Mouse (Mus musculus): ENCODE results near the gene Lurap1l. TPM values are rescaled to one million over a fixed set of nuclear protein-coding genes. Genes with fewer than 3 reads are reported as not detected.
"Not testable (repeated sequence)": the region's sequence is repeated elsewhere in the genome, so short reads cannot be mapped to it uniquely, and the experiment has no call there.

Gene Lurap1l
- total RNA-seq, 2 experiments from 2014 or later, result not detected

- not testable (repeated sequence) for ATAC-seq (replicated peaks; ENCODE audit: poor library complexity)
Measured at GRCm38 (mm10) chr4:80917128-80917527, 6.7 kb downstream of the Lurap1l start.

DNA sequence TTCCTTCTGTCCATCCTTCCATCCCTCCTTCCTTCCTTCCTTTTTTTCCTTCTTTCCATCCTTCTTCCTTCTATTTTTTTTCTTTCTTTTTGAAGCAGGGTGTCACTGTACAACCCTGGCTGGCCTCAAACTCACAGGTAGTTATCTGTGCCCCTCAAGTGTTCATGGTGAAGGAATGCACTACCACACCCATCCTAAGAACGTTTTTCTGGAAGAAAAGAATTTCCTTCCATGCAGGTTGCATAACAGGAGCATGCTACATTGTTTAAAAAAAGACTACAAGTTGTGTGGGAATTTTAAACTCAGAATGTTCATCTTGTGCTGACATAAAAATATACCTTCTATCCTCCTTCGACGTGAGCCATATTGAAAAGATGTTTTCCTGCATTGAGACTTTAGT lies 7.4 kb downstream of the Lurap1l start:
- ATAC-seq (replicated peaks; ENCODE audit: poor library complexity), result no peak

DNA sequence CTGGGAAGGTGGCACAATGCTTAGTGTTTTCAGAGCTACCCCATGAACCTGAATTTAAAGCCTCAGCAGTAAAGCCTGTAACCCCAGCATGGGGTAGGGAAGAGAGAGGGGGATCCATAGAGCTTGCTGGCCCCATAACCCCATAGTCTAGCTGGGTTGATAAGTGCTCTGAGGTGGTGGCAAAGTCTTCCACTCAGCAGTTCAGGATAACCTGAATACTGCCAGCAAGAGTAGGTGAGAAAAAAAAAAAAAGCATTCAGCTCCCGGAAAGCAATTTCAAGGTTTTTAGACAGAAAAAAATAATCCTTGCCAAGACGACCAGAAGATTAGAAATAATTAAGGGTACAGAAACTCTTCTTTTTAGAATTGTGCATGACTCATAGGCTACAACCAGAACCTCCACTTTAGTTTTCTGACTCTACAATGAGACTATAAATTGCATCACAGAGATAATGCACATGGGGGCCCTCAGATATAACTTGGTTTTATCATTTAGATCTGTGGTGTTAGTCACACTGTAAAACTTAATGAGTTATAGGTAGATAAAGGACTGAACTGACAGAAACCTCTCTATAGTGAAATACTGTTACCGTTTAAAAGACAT lies 8.2 kb downstream of the Lurap1l start:
- ATAC-seq (replicated peaks; ENCODE audit: poor library complexity), result no peak

DNA sequence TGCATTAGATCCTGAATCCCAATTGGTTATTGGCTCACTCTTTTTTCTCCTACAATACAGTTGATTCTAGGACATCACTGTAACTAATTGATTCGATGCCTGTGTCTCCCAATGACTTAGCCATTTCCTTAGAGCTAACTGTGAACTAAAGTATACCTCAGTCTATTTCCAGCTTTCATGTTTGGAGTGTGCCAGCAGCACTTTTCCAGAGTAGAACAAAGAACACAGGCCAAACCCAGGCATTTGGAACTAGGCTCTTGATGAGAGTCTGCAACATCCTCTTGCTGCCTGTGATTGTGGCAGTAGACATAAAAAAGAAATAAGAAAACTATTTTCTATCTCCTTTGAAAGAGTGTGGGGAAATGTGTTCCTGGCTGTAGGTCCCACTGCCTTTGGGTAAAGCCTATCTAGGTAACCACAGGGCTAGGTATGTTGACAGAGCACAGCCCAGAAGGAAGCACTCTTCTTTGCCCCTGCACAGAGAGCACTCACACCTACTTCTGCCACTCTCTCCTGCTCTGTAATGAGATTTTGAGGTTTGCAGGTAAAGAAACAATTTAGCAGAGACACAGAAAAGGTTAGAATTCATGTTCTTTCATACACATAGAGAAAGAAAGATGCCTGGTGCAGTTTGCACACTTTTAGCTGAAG lies 8.9 kb downstream of the Lurap1l start:
- no peak for ATAC-seq (replicated peaks; ENCODE audit: poor library complexity)

GRCm38 (mm10) chr4:80921646-80922489 lies 11.4 kb downstream of the Lurap1l start:
- no peak for ATAC-seq (replicated peaks; ENCODE audit: poor library complexity)

GRCm38 (mm10) chr4:80922654-80923053 lies 12.2 kb downstream of the Lurap1l start:
- ATAC-seq (replicated peaks; ENCODE audit: poor library complexity), result no peak

DNA sequence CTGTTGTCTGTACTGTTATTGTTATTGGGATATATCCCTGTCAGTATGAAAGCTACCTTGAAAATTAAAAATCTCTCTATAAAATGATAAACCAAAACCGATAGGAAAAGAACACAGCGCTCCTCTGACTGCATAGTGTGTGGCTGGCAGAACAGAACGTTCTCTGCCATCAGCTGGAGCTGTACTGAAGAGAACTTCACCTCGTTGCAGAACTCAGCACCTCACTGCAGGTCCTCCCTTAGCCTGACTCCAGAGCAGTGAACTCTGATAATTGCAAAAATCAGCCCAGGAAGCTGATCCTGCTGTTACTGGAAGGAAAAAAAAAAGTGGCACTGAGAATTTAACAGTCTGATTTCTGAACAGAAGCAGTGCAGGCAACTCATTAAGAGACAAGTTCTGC lies 14.4 kb downstream of the Lurap1l start:
- no peak for ATAC-seq (replicated peaks; ENCODE audit: poor library complexity)

DNA sequence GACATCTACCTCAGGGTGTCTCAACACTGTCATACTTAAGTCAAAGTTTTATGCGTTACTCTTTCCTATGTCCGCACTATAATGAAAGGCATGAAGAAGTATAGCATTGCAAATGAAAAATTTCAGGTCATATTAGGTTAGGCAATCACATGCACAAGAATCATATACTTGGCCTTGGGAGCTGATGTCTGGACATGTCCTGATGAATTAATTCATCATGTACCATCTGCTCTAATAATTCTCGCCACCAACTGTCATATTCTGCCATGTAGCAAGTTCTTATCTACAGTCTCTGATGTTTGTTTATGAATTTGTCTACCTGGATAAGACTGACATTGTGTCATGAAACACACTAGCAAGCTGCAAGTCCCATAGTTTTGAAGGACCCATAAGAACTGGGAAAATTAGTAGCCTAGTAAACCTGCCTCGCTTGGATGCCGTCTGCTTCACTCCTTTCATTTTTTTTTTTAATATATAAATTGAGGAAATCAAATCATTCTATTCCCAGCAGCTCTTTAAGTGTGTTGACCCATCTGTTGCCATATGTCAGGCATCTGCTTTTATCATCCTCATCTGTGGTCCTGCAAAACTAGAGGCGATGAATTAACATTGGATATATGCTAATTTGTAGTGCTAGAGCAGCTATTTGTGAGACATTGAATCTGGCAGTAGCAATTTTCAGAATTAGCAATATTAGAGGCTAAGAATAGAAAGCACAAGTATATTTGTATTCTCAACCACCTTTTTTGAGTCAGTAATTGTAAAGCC lies 15.5 kb downstream of the Lurap1l start:
- ATAC-seq (replicated peaks; ENCODE audit: poor library complexity), result no peak

GRCm38 (mm10) chr4:80934749-80935148 lies 24.3 kb downstream of the Lurap1l start:
- ATAC-seq (replicated peaks; ENCODE audit: poor library complexity), result no peak

GRCm38 (mm10) chr4:80939115-80939514 lies 28.7 kb downstream of the Lurap1l start:
- ATAC-seq (replicated peaks; ENCODE audit: poor library complexity), result no peak

- ATAC-seq (replicated peaks; ENCODE audit: poor library complexity), result no peak
Measured at GRCm38 (mm10) chr4:80940946-80941345, 30.5 kb downstream of the Lurap1l start.

DNA sequence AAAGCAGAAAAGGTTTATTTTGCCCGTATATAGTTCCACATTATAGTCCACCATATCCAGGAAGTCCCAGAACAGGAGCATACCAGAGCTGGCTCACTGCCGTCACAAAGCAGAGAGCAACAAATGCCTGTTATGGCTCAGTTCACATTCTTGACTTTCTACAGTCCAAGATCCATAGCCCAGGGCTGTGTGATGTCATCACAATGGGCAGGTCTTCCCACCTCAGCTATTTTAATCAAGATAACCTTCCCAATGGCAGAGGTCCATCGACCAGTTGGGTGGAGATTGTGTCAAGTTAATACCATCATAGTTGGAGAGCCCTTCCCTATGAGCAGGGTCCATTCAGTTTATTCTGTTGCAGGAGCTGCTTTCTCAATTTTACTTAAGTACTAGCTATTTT lies 31.5 kb downstream of the Lurap1l start:
- ATAC-seq (replicated peaks; ENCODE audit: poor library complexity), result no peak

- ATAC-seq (replicated peaks; ENCODE audit: poor library complexity), result no peak
Measured at GRCm38 (mm10) chr4:80944605-80945004, 34.2 kb downstream of the Lurap1l start.

- no peak for ATAC-seq (replicated peaks; ENCODE audit: poor library complexity)
Measured at GRCm38 (mm10) chr4:80949110-80949509, 38.7 kb downstream of the Lurap1l start.

- ATAC-seq (replicated peaks; ENCODE audit: poor library complexity), result no peak
Measured at GRCm38 (mm10) chr4:80949720-80950119, 39.3 kb downstream of the Lurap1l start.

DNA sequence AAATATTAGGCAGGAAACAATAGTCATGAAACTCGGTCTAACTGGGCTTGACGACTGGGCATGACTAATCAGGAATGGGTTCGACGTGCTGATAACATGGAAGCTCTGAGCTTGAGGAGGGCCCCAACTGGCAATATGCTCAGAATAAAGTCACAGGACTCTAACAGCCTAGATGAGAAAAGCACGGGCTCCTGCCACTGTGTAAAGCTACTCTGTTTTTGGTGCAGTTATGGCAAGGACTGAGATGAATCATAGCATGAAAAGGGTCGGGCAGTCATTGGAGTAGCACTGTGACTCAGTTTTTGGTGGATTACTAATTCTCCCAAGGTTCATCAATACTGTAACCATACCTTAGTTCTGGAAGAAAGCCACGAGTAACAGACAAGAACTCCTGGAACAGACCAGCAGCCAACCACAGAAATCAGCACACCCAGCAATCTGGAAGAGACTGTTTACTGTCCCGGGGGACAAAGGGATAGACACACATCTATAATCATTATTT lies 39.9 kb downstream of the Lurap1l start:
- no peak for ATAC-seq (replicated peaks; ENCODE audit: poor library complexity)

DNA sequence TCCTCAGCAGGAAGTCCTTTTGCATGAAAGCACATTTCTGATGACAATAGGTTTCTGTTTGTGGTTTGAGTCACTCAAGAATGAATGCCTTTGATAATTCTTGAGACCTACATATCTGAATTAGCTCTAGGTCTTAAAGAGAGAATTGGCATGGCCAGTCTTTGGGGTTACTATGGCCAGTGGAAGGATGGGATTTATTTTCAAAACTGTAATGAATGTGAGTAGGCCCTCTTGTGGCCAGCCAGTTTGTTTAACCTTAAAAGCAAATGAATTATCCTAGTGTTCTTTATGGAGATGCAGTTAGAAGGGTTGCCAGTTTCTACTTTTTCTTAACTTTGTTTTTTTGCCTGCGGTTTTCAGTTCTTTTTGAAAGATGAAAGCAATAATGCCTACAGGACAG lies 42.2 kb downstream of the Lurap1l start:
- no peak for ATAC-seq (replicated peaks; ENCODE audit: poor library complexity)

DNA sequence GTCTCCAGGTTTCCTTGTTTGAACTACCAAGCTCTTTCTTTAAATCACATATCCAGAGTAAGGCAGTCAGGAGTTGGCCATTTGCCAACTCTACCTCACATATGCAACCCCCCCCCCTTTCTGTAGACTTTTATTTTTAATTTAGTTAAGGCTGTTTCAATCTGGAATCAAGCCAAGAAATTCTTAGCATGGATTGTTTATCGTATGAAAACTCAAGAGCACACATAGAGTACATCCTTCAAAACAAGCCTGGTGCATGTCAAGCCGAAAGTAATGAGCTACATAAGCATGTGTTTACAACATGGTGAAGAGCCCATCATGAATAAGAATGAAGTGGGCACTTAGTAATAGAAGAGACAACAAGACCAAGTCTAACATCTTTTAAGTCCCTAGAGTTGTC lies 45.5 kb downstream of the Lurap1l start:
- ATAC-seq (replicated peaks; ENCODE audit: poor library complexity), result no peak

- no peak for ATAC-seq (replicated peaks; ENCODE audit: poor library complexity)
Measured at GRCm38 (mm10) chr4:80967526-80967925, 57.1 kb downstream of the Lurap1l start.

DNA sequence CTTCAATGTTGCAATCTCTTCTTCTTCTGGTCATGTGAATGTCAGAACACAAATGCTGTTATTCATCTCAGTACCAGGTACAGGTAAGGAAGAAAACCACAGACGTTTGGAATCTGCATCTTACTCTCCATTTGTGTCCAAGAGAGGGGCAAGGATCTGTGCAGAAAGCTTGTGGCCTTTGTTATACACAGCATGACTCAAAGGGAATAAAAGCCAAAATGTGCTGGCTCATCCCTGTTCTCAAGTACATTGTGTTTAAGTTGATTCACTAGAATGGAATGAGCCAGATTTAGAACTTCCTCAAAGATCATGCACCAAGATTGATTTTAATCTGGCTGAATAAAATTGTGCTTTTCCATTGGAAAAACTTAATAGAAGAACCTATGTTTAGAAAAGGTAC lies 61.4 kb downstream of the Lurap1l start:
- no peak for ATAC-seq (replicated peaks; ENCODE audit: poor library complexity)

GRCm38 (mm10) chr4:80973896-80974295 lies 63.5 kb downstream of the Lurap1l start:
- ATAC-seq (replicated peaks; ENCODE audit: poor library complexity), result no peak
